ENCODE assay signal across 14 mouse cellular contexts in the genomic region with DNA sequence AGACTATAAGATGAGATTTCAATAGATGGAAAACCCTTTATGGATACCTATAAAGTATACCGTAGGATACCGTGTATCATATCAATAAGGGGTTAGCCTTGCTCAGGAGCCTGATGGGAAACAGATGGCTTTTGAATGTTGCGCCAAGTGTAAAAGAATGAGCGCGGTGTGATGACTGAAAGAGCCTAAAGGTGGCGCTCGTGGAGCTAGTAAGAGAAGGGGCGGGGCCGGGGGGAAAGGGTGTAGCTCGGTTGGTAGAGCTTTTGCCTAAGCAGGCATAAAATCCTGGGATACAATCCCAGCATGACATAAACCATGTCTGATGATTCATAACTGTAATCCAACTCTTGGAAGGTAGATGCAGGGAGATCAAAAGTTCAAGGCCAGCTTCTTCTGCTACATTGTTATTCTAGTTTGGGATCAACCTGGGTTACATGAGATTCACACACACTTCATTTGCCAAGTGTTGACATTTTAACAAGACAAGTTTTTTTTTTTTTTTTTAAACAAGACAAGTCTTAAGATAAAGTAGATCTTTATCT. TPM values are rescaled to one million over a fixed set of nuclear protein-coding genes. Genes with fewer than 3 reads are reported as not detected.
DNase-seq lines count a peak whose midpoint lies in the region; TF ChIP-seq lines count a peak whose summit lies in the region.
"Had no signal": no experiment of that assay in that cellular context is flagged by ENCODE, and none has a peak within 500 bp of the region (broad histone marks: within the 10 kb centered on the region; RNA-seq: fewer than 3 reads in every experiment).

No protein-coding gene starts in this region.

- no peaks in the 10 kb centered on the region for H3K36me3 ChIP-seq in forebrain, embryonic 10.5 days (replicated peaks)
- H3K36me3 ChIP-seq: forebrain, embryonic 12.5 days; kidney, embryonic 15.5 days had no signal

- 67% methylated on average over 10 of the region's 10 CpGs for WGBS in forebrain, embryonic 10.5 days

- H3K27me3 ChIP-seq in forebrain, embryonic 10.5 days (ENCODE audit: poor library complexity, severe bottlenecking): peaks cover 25% of the 10 kb centered on the region

- intact Hi-C loops in gastrocnemius, postnatal 14 days (cut with DNase I; ENCODE audit: low total_unique reads): loop anchor here (5.0 kb wide), 2 partner anchors 103 to 398 kb away; no protein-coding TSS in a partner anchor
- intact Hi-C loops in gastrocnemius, adult 2 months (cut with DNase I): no loop called here

- TF ChIP-seq CTCF in gastrocnemius, adult 2 months (IDR thresholded peaks at IDR 0.05): no peak

- no peaks in the 10 kb centered on the region for H3K4me1 ChIP-seq in forebrain, embryonic 10.5 days
- H3K4me1 ChIP-seq: forebrain, embryonic 12.5 days; kidney, embryonic 15.5 days had no signal

- no peaks in the 10 kb centered on the region for H3K9me3 ChIP-seq in forebrain, embryonic 10.5 days
- H3K9me3 ChIP-seq: forebrain, embryonic 12.5 days; kidney, embryonic 15.5 days had no signal

- peak; percentile 5 for DNase-seq in gastrocnemius, postnatal 14 days
- no peak for DNase-seq in gastrocnemius, adult 2 months
- DNase-seq in lung, postnatal 10 days: peak; percentile 7
- no peak for DNase-seq in lung, adult 18-20 months
- peak; percentile 90 for DNase-seq in ZHBTc4 (ENCODE audit: low read depth, low spot score)
- DNase-seq in testis, postnatal 14 days (ENCODE audit: low spot score): peak; percentile 40
- DNase-seq in forebrain, embryonic 10.5 days (ENCODE audit: extremely low spot score, low spot score): no peak
- no peak for DNase-seq in cerebellum, adult 8-10 months
- DNase-seq: embryo, embryonic 11 days; gastrocnemius, postnatal 25 days; heart, postnatal 36 days; lung, adult 2 months had no signal

- no peak overlapping the region for H3K27ac ChIP-seq in gastrocnemius, adult 2 months
- no peak overlapping the region for H3K27ac ChIP-seq in forebrain, embryonic 10.5 days
- H3K27ac ChIP-seq: forebrain, embryonic 12.5 days; kidney, embryonic 15.5 days had no signal

- no peak overlapping the region for H3K4me3 ChIP-seq in gastrocnemius, adult 2 months
- H3K4me3 ChIP-seq in forebrain, embryonic 10.5 days: no peak overlapping the region
- H3K4me3 ChIP-seq: forebrain, embryonic 12.5 days; kidney, embryonic 15.5 days had no signal

RNA-seq across cellular contexts. Expression of a gene that starts 40.9 kb away (rescaled TPM):
- 1 to 10 TPM; 1.3 to 1.4 TPM for total RNA-seq in gastrocnemius, postnatal 14 days (2021)
- total RNA-seq in gastrocnemius, adult 2 months (2021): 1 to 10 TPM; 1.5 to 1.7 TPM
- 7.6 and 7.9 TPM in 2 replicates for polyA plus RNA-seq in forebrain, embryonic 10.5 days (2016; fragmentation: Nextera tagmentation; extraction: Ambion mirVana)

Comparison
In these comparisons a context has a peak if more than half of its experiments do, and no peak if none do; other contexts are left out.
1. DNase-seq: peak in gastrocnemius, postnatal 14 days (single experiment), lung, postnatal 10 days (single experiment), ZHBTc4 (single experiment) and testis, postnatal 14 days (single experiment); none in gastrocnemius, adult 2 months (single experiment), lung, adult 18-20 months (0 of 2), forebrain, embryonic 10.5 days (single experiment) and cerebellum, adult 8-10 months (single experiment).